Mouse (Mus musculus): ENCODE data around the gene Clk3. TPM values are rescaled to one million over a fixed set of nuclear protein-coding genes. Genes with fewer than 3 reads are reported as not detected.

Clk3 gene
- polyA plus RNA-seq, 1 experiment = 22.3 TPM

GRCm38 (mm10) chr9:57760416-57761146 lies 5.1 kb downstream of the Clk3 start:
- H3K4me1 ChIP-seq (ENCODE audit: control insufficient read depth, insufficient read depth, insufficient read length, low read length) = peaks cover 12% of the 10 kb centered on the region
- H3K4me3 ChIP-seq (ENCODE audit: insufficient read depth, low read depth, low read length) = no peak overlapping the region

GRCm38 (mm10) chr9:57759289-57759688 lies 6.4 kb downstream of the Clk3 start:
- no peak overlapping the region for H3K27ac ChIP-seq (replicated peaks; ENCODE audit: low read depth, low read length)
- H3K4me3 ChIP-seq (ENCODE audit: insufficient read depth, low read depth, low read length) = no peak overlapping the region
- H3K4me1 ChIP-seq (ENCODE audit: control insufficient read depth, insufficient read depth, insufficient read length, low read length) = peaks cover 12% of the 10 kb centered on the region

More at GRCm38 (mm10) chr9:57760416-57761146, 5.1 kb downstream of the Clk3 start:
- no peak overlapping the region for H3K27ac ChIP-seq (replicated peaks; ENCODE audit: low read depth, low read length)

- Histone ChIP-seq H3K4me1 (ENCODE audit: control insufficient read depth, insufficient read depth, insufficient read length, low read length) (peaks cover 9% of the 10 kb centered on the region), H3K27ac (replicated peaks; ENCODE audit: low read depth, low read length) (no peak overlapping the region), H3K4me3 (ENCODE audit: insufficient read depth, low read depth, low read length) (no peak overlapping the region)
These were observed 7.1 kb downstream of the Clk3 start for GRCm38 (mm10) chr9:57758528-57758927.

GRCm38 (mm10) chr9:57757578-57757977 lies 8.1 kb downstream of the Clk3 start:
- Histone ChIP-seq H3K27ac (replicated peaks; ENCODE audit: low read depth, low read length) (no peak overlapping the region), H3K4me3 (ENCODE audit: insufficient read depth, low read depth, low read length) (no peak overlapping the region), H3K4me1 (ENCODE audit: control insufficient read depth, insufficient read depth, insufficient read length, low read length) (peaks cover 4% of the 10 kb centered on the region)

- Histone ChIP-seq H3K4me1 (ENCODE audit: control insufficient read depth, insufficient read depth, insufficient read length, low read length) (no peaks in the 10 kb centered on the region), H3K4me3 (ENCODE audit: insufficient read depth, low read depth, low read length) (no peak overlapping the region), H3K27ac (replicated peaks; ENCODE audit: low read depth, low read length) (no peak overlapping the region)
These were observed 14.8 kb downstream of the Clk3 start for GRCm38 (mm10) chr9:57750901-57751300.

GRCm38 (mm10) chr9:57748831-57749230 lies 16.8 kb downstream of the Clk3 start:
- H3K4me3 ChIP-seq (ENCODE audit: insufficient read depth, low read depth, low read length) = no peak overlapping the region
- no peak overlapping the region for H3K27ac ChIP-seq (replicated peaks; ENCODE audit: low read depth, low read length)
- H3K4me1 ChIP-seq (ENCODE audit: control insufficient read depth, insufficient read depth, insufficient read length, low read length) = no peaks in the 10 kb centered on the region

- H3K27ac ChIP-seq (replicated peaks; ENCODE audit: low read depth, low read length) = no peak overlapping the region
- H3K4me1 ChIP-seq (ENCODE audit: control insufficient read depth, insufficient read depth, insufficient read length, low read length) = no peaks in the 10 kb centered on the region
- H3K4me3 ChIP-seq (ENCODE audit: insufficient read depth, low read depth, low read length) = no peak overlapping the region
These were observed 17.5 kb downstream of the Clk3 start for GRCm38 (mm10) chr9:57748137-57748536.

- Histone ChIP-seq H3K27ac (replicated peaks; ENCODE audit: low read depth, low read length) (no peak overlapping the region), H3K4me1 (ENCODE audit: control insufficient read depth, insufficient read depth, insufficient read length, low read length) (no peaks in the 10 kb centered on the region), H3K4me3 (ENCODE audit: insufficient read depth, low read depth, low read length) (no peak overlapping the region)
These were observed 18.6 kb downstream of the Clk3 start for GRCm38 (mm10) chr9:57747067-57747466.

- Histone ChIP-seq H3K4me3 (ENCODE audit: insufficient read depth, low read depth, low read length) (no peak overlapping the region), H3K27ac (replicated peaks; ENCODE audit: low read depth, low read length) (no peak overlapping the region), H3K4me1 (ENCODE audit: control insufficient read depth, insufficient read depth, insufficient read length, low read length) (0 out of 2 replicates have a peak, but pooled peaks cover 3% of the 10 kb centered on the region)
These were observed 21.1 kb downstream of the Clk3 start for GRCm38 (mm10) chr9:57744462-57745091.

- Histone ChIP-seq H3K4me1 (ENCODE audit: control insufficient read depth, insufficient read depth, insufficient read length, low read length) (peaks cover 7% of the 10 kb centered on the region; the same call in 1 of the 2 replicates), H3K4me3 (ENCODE audit: insufficient read depth, low read depth, low read length) (no peak overlapping the region), H3K27ac (replicated peaks; ENCODE audit: low read depth, low read length) (peak overlapping the region; percentile 6; the same call in 1 of the 2 replicates)
These were observed 25.8 kb downstream of the Clk3 start for GRCm38 (mm10) chr9:57739863-57740262.

GRCm38 (mm10) chr9:57733606-57734005 lies 32.1 kb downstream of the Clk3 start:
- Histone ChIP-seq H3K4me1 (ENCODE audit: control insufficient read depth, insufficient read depth, insufficient read length, low read length) (peaks cover 4% of the 10 kb centered on the region; the same call in 1 of the 2 replicates), H3K4me3 (ENCODE audit: insufficient read depth, low read depth, low read length) (no peak overlapping the region), H3K27ac (replicated peaks; ENCODE audit: low read depth, low read length) (no peak overlapping the region)

GRCm38 (mm10) chr9:57728312-57728711 lies 37.3 kb downstream of the Clk3 start:
- H3K27ac ChIP-seq (replicated peaks; ENCODE audit: low read depth, low read length) = no peak overlapping the region
- H3K4me1 ChIP-seq (ENCODE audit: control insufficient read depth, insufficient read depth, insufficient read length, low read length) = 0 out of 2 replicates have a peak, but pooled peaks cover 2% of the 10 kb centered on the region
- H3K4me3 ChIP-seq (ENCODE audit: insufficient read depth, low read depth, low read length) = no peak overlapping the region

GRCm38 (mm10) chr9:57724701-57725100 lies 41.0 kb downstream of the Clk3 start:
- no peak overlapping the region for H3K4me3 ChIP-seq (ENCODE audit: insufficient read depth, low read depth, low read length)
- H3K4me1 ChIP-seq (ENCODE audit: control insufficient read depth, insufficient read depth, insufficient read length, low read length) = 0 out of 2 replicates have a peak, but pooled peaks cover 5% of the 10 kb centered on the region
- H3K27ac ChIP-seq (replicated peaks; ENCODE audit: low read depth, low read length) = no peak overlapping the region

GRCm38 (mm10) chr9:57723796-57724195 lies 41.9 kb downstream of the Clk3 start:
- 0 out of 2 replicates have a peak overlapping the region, but pooled peaks have one; percentile 10 for H3K27ac ChIP-seq (replicated peaks; ENCODE audit: low read depth, low read length)
- H3K4me1 ChIP-seq (ENCODE audit: control insufficient read depth, insufficient read depth, insufficient read length, low read length) = 0 out of 2 replicates have a peak, but pooled peaks cover 5% of the 10 kb centered on the region
- H3K4me3 ChIP-seq (ENCODE audit: insufficient read depth, low read depth, low read length) = no peak overlapping the region

GRCm38 (mm10) chr9:57723315-57723715 lies 42.3 kb downstream of the Clk3 start:
- Histone ChIP-seq H3K27ac (replicated peaks; ENCODE audit: low read depth, low read length) (peak overlapping the region; percentile 51), H3K4me3 (ENCODE audit: insufficient read depth, low read depth, low read length) (no peak overlapping the region), H3K4me1 (ENCODE audit: control insufficient read depth, insufficient read depth, insufficient read length, low read length) (0 out of 2 replicates have a peak, but pooled peaks cover 5% of the 10 kb centered on the region)

Data from brown adipose tissue, adult 24 weeks (tissue).